Mouse (Mus musculus): ENCODE results near the gene Col9a2.
"Not testable (repeated sequence)": the region's sequence is repeated elsewhere in the genome, so short reads cannot be mapped to it uniquely, and the experiment has no call there.

The Col9a2 gene

GRCm38 (mm10) chr4:121020040-121020790, 19.0 kb upstream of the Col9a2 start:
- DNase-seq (ENCODE audit: extremely low spot score, low read depth, low spot score): no peak

- no peak for DNase-seq (ENCODE audit: extremely low spot score, low read depth, low spot score)
These were observed 17.3 kb upstream of the Col9a2 start for GRCm38 (mm10) chr4:121021911-121022310.

GRCm38 (mm10) chr4:121023464-121023863, 15.7 kb upstream of the Col9a2 start:
- DNase-seq (ENCODE audit: extremely low spot score, low read depth, low spot score): no peak

GRCm38 (mm10) chr4:121023941-121024340, 15.2 kb upstream of the Col9a2 start:
- no peak for DNase-seq (ENCODE audit: extremely low spot score, low read depth, low spot score)

- no peak for DNase-seq (ENCODE audit: extremely low spot score, low read depth, low spot score)
These were observed 13.5 kb upstream of the Col9a2 start for GRCm38 (mm10) chr4:121025681-121026080.

GRCm38 (mm10) chr4:121028146-121028545, 11.0 kb upstream of the Col9a2 start:
- no peak for DNase-seq (ENCODE audit: extremely low spot score, low read depth, low spot score)

GRCm38 (mm10) chr4:121028659-121029392, 10.4 kb upstream of the Col9a2 start:
- no peak for DNase-seq (ENCODE audit: extremely low spot score, low read depth, low spot score)

GRCm38 (mm10) chr4:121029632-121030031, 9.6 kb upstream of the Col9a2 start:
- no peak for DNase-seq (ENCODE audit: extremely low spot score, low read depth, low spot score)

- DNase-seq (ENCODE audit: extremely low spot score, low read depth, low spot score): no peak
These were observed 7.7 kb upstream of the Col9a2 start for GRCm38 (mm10) chr4:121031440-121031839.

- DNase-seq (ENCODE audit: extremely low spot score, low read depth, low spot score): no peak
These were observed 6.2 kb upstream of the Col9a2 start for GRCm38 (mm10) chr4:121033006-121033405.

- DNase-seq (ENCODE audit: extremely low spot score, low read depth, low spot score): no peak
These were observed 1.1 kb downstream of the Col9a2 start for GRCm38 (mm10) chr4:121040323-121040722.

- DNase-seq (ENCODE audit: extremely low spot score, low read depth, low spot score): peak; percentile 53
These were observed 1.9 kb downstream of the Col9a2 start for GRCm38 (mm10) chr4:121040897-121041671.

- DNase-seq (ENCODE audit: extremely low spot score, low read depth, low spot score): no peak
These were observed 3.3 kb downstream of the Col9a2 start for GRCm38 (mm10) chr4:121042472-121042871.

GRCm38 (mm10) chr4:121042946-121043345, 3.8 kb downstream of the Col9a2 start:
- no peak for DNase-seq (ENCODE audit: extremely low spot score, low read depth, low spot score)

GRCm38 (mm10) chr4:121051863-121052262, 12.7 kb downstream of the Col9a2 start:
- DNase-seq (ENCODE audit: extremely low spot score, low read depth, low spot score): no peak

GRCm38 (mm10) chr4:121052454-121053323, 13.5 kb downstream of the Col9a2 start:
- no peak for DNase-seq (ENCODE audit: extremely low spot score, low read depth, low spot score)

- no peak for DNase-seq (ENCODE audit: extremely low spot score, low read depth, low spot score)
These were observed 17.2 kb downstream of the Col9a2 start for GRCm38 (mm10) chr4:121056342-121056741.

- DNase-seq (ENCODE audit: extremely low spot score, low read depth, low spot score): no peak
These were observed 17.8 kb downstream of the Col9a2 start for GRCm38 (mm10) chr4:121057032-121057431.

GRCm38 (mm10) chr4:121059218-121059617, 20.0 kb downstream of the Col9a2 start:
- DNase-seq (ENCODE audit: extremely low spot score, low read depth, low spot score): not testable (repeated sequence)

GRCm38 (mm10) chr4:121065336-121065735, 26.2 kb downstream of the Col9a2 start:
- DNase-seq (ENCODE audit: extremely low spot score, low read depth, low spot score): no peak

- DNase-seq (ENCODE audit: extremely low spot score, low read depth, low spot score): no peak
These were observed 35.1 kb downstream of the Col9a2 start for GRCm38 (mm10) chr4:121074250-121074649.
